Mouse (Mus musculus): ENCODE measurements around the gene Ilkap. TPM values are rescaled to one million over a fixed set of nuclear protein-coding genes. Genes with fewer than 3 reads are reported as not detected.

Ilkap gene
- 42.0 and 90.1 TPM in 2 replicates for polyA plus RNA-seq (2012; ENCODE audit: low replicate concordance)

GRCm38 (mm10) chr1:91398260-91399062 lies at the start of gene Ilkap:
TSS of gene Ilkap (minus strand) at chr1:91398815.

GRCm38 (mm10) chr1:91413898-91414594 lies 15.4 kb upstream of the Ilkap start, which contains the start of gene Hes6:
TSS of gene Hes6 (minus strand) at chr1:91414038.

GRCm38 (mm10) chr1:91366215-91367108 lies 32.2 kb downstream of the Ilkap start, which contains the start of gene Erfe:
TSS of gene Erfe (plus strand) at chr1:91366430.

GRCm38 (mm10) chr1:91350841-91351240 lies 47.8 kb downstream of the Ilkap start, which contains the start of gene Klhl30:
TSS of gene Klhl30 (plus strand) at chr1:91351016.

Other genes starting within 250 kb of the Ilkap start
- 21.5 and 38.6 TPM in 2 replicates for gene Ramp1, start 219.0 kb downstream of the Ilkap start, polyA plus RNA-seq (2012; ENCODE audit: low replicate concordance)
- 9.9 and 12.8 TPM in 2 replicates for gene Ube2f, start 148.5 kb downstream of the Ilkap start, polyA plus RNA-seq (2012; ENCODE audit: low replicate concordance)
- gene Scly, start 100.5 kb downstream of the Ilkap start, polyA plus RNA-seq (2012; ENCODE audit: low replicate concordance), result 32.1 and 32.8 TPM in 2 replicates
- 0.10 TPM in 1 of 2 replicates, not detected in the other for gene Espnl, start 76.7 kb downstream of the Ilkap start, polyA plus RNA-seq (2012; ENCODE audit: low replicate concordance)
- gene Klhl30, start 47.8 kb downstream of the Ilkap start, polyA plus RNA-seq (2012; ENCODE audit: low replicate concordance), result 0.38 and 0.74 TPM in 2 replicates
- gene Erfe, start 32.4 kb downstream of the Ilkap start, polyA plus RNA-seq (2012; ENCODE audit: low replicate concordance), result 0.17 and 0.82 TPM in 2 replicates
- 70.1 and 134 TPM in 2 replicates for gene Hes6, start 15.2 kb upstream of the Ilkap start, polyA plus RNA-seq (2012; ENCODE audit: low replicate concordance)
- gene Per2, start 60.5 kb upstream of the Ilkap start, polyA plus RNA-seq (2012; ENCODE audit: low replicate concordance), result 6.4 and 7.2 TPM in 2 replicates
- gene Traf3ip1, start 95.8 kb upstream of the Ilkap start, polyA plus RNA-seq (2012; ENCODE audit: low replicate concordance), result 9.4 and 10.3 TPM in 2 replicates
- gene Asb1, start 141.7 kb upstream of the Ilkap start, polyA plus RNA-seq (2012; ENCODE audit: low replicate concordance), result 11.3 and 19.6 TPM in 2 replicates